Mouse (Mus musculus): ENCODE measurements around the gene Hectd4. TPM values are rescaled to one million over a fixed set of nuclear protein-coding genes. Genes with fewer than 3 reads are reported as not detected.

The Hectd4 gene
- polyA plus RNA-seq (2015; fragmentation: Nextera tagmentation; extraction: Ambion mirVana) = 4.8 and 5.6 TPM in 2 replicates

DNA sequence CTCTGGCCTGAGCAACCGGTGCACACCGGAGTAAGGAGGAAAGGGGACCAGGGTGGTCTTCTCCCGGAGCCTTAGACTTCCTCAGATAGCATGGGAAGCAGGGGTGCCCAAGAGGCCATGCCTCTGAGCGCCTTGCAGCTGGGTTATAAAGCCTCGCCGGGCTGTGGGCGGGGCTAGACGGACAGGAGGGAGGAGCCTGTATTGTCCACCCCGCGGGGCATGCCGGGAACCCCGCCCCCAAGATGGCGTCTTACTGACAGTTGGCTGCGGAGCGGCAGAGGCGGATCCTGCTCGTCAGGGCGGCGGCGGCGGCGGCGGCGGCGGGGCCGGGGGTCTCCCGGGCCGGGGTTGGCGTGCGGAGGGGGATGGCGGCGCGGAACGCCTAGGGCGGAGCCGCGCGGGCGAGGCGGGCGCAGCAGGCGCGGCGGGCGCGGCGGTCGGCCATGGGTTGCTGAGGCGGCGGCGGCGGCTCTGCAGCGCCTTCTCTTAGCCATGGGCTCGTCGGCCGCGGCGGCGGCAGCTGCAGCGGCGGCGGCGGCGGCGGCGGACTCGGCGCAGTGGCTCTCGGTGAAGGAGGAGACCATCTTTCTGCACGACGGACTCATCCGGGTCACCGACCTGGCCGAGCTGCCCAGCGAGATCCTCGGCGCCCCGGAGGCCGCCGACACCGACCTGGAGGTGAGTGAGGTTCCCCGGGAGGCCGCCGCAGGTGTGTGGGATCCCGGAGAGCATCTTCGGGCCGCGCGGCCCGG is at the start of gene Hectd4:
TSS of gene Hectd4 (plus strand) at position 240 of the 752 bp plus-strand sequence.
- Histone ChIP-seq H3K9me3 (no peaks in the 10 kb centered on the region), H3K36me3 (no peaks in the 10 kb centered on the region), H3K4me2 (peak within 1 kb of the TSS; percentile 71), H3K4me3 (replicated peaks) (peak within 1 kb of the TSS; percentile 98), H3K4me1 (peaks cover 6% of the 10 kb centered on the region; the same call in 1 of the 2 replicates), H3K9ac (peak within 1 kb of the TSS; percentile 88), H3K27me3 (replicated peaks) (no peaks in the 10 kb centered on the region), H3K27ac (peak within 1 kb of the TSS; percentile 86)
- WGBS = under 1% methylated on average over 52 of the region's 90 CpGs
- ATAC-seq (ENCODE audit: insufficient read depth, low FRiP score, low read depth) = peak; percentile 84

DNA sequence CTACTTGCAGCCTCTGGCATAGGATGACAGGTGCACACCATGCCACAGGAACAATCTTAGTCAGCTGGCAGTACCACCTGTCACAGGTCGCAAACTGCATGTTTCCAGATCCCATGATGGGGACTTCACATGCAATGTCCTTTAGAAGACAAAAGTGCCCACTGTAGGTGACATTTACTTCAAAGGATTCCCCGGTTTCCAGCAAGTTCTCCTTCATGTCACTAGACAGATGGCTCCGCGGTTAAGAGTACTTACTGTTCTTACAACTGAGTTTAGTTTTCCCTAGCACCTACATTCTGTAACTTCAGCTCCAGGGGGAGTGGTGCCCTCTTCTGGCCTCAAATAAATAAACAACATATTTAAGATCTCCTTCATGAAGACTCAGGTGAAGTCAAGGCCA is 47.2 kb upstream of the Hectd4 start:
- WGBS = 86% methylated on average over 4 of the region's 4 CpGs
- Histone ChIP-seq H3K27ac (no peak overlapping the region), H3K9me3 (no peaks in the 10 kb centered on the region), H3K4me3 (replicated peaks) (no peak overlapping the region), H3K4me1 (no peaks in the 10 kb centered on the region), H3K27me3 (replicated peaks) (no peaks in the 10 kb centered on the region), H3K4me2 (no peak overlapping the region), H3K36me3 (peaks cover 13% of the 10 kb centered on the region), H3K9ac (no peak overlapping the region)
- ATAC-seq (ENCODE audit: insufficient read depth, low FRiP score, low read depth) = no peak

DNA sequence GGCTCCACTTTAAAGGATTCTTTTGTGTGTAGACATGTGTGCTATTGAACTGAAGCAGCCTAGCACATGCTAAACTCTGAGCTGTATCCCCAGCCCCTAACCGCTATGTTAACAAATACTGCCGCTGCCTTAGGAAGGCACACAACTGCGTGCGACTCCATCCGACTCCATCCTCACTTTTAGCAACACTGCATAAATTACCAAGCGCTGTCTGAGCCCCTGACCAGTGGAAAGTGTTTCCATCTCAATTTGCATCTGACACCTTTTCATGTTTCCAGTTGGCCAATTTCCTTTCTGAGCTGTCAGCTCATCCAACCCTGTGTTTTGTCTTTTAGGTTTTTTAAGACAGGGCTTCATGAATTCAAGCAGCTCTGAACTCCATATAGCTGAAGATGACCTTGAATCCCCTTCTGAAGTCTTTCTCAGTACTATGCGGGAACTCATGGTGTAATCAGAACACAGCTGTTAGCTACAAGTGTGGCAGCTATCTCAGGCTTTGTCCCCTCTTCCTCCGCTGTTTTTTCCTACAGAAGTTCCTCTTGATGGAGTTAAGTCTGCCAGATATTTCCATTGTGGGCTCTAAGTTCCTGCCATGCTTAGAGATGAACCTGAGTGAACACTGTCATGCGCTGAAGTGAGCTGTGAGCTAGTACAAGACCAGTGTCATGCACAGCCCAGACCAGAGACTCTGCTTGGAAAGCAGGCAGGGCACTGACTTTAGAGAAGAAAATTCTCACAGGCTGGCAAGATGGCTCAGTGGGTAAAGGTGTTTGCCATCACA is 40.8 kb upstream of the Hectd4 start:
- Histone ChIP-seq H3K9ac (no peak overlapping the region), H3K4me2 (no peak overlapping the region), H3K36me3 (no peaks in the 10 kb centered on the region; the same call in 1 of the 2 replicates), H3K27me3 (replicated peaks) (no peaks in the 10 kb centered on the region), H3K4me1 (no peaks in the 10 kb centered on the region), H3K27ac (no peak overlapping the region), H3K4me3 (replicated peaks) (no peak overlapping the region), H3K9me3 (no peaks in the 10 kb centered on the region)
- 65% methylated on average over 9 of the region's 9 CpGs for WGBS
- no peak for ATAC-seq (ENCODE audit: insufficient read depth, low FRiP score, low read depth)

DNA sequence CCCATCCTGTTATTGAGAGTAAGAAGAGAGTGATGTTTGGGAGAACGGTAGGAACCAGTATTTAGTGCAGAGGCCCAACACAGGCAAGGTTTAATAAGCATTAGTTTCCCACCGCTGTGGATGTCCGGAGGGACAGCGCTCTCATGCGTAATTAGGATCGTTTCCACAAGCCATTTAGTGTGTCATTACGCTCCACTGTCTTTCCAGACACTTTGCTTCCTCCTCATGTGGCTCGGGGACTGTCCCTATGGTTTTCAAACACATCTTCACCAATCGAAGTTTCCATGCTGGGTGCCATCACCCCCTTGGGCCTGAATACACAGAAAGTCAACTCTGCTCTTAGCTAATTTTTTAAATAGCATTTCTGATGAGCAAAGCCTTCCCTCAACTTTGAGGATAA is 36.8 kb upstream of the Hectd4 start:
- no peaks in the 10 kb centered on the region for H3K36me3 ChIP-seq
- H3K4me2 ChIP-seq = no peak overlapping the region
- no peaks in the 10 kb centered on the region for H3K9me3 ChIP-seq
- no peak overlapping the region for H3K27ac ChIP-seq
- no peaks in the 10 kb centered on the region for H3K27me3 ChIP-seq (replicated peaks)
- ATAC-seq (ENCODE audit: insufficient read depth, low FRiP score, low read depth) = no peak
- H3K4me3 ChIP-seq (replicated peaks) = no peak overlapping the region
- peaks cover 15% of the 10 kb centered on the region for H3K4me1 ChIP-seq
- no peak overlapping the region for H3K9ac ChIP-seq
- WGBS = 85% methylated on average over 9 of the region's 9 CpGs

DNA sequence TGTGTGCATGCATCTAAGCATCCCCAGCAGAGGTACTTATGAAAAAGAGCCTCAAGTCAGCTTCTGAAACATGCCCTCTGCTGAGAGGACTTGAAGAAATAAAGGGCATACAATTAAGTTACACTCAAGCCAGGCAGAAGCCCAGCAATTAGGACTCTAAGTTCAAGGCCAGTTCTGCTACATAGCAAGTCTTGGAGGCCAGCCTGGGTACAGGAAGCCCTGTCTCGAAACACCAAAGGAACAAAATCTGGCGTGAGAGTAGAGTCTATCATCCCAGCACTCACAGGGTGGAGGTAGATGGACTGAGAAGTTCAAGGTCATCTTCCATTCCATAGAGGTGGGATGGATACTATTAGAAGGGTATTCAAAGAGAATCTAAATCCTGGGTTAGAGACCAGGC is 35.6 kb upstream of the Hectd4 start:
- 65% methylated on average over 2 of the region's 2 CpGs for WGBS
- ATAC-seq (ENCODE audit: insufficient read depth, low FRiP score, low read depth) = no peak
- no peak overlapping the region for H3K4me2 ChIP-seq
- H3K27me3 ChIP-seq (replicated peaks) = no peaks in the 10 kb centered on the region
- no peak overlapping the region for H3K9ac ChIP-seq
- peaks cover 19% of the 10 kb centered on the region for H3K4me1 ChIP-seq
- H3K9me3 ChIP-seq = no peaks in the 10 kb centered on the region
- H3K27ac ChIP-seq = no peak overlapping the region
- H3K4me3 ChIP-seq (replicated peaks) = no peak overlapping the region
- H3K36me3 ChIP-seq = no peaks in the 10 kb centered on the region

DNA sequence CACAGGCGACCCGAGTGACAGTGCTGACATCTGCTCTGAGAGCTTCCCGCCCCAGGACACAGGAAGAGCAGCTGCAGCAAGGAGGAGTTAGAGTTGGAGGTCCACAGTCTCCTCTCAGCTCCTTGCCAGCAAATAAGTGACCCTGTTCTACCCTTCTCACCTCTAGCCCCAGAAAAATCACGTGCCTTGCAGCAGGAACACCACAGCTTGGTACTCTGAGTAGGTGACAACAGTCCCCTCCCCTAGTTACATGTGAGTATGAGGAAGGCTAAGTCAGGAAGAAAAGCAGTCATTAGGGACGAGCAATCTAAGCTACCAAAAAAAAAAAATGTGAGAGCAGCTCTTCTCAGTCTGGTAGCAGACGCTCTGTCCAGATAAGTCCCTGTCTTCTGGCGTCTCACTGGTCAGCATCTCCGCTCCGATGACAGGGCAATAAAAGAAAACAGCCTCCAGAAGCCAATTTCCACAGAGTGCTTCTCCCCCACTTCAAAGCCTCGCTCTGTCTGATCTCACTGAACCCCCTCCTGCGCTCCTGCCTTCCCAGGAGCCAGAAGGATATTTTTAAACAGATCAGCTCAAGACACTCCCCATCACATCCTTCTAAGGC is 35.0 kb upstream of the Hectd4 start:
- no peak overlapping the region for H3K4me3 ChIP-seq (replicated peaks)
- no peak; the same call in 1 of the 2 replicates for ATAC-seq (ENCODE audit: insufficient read depth, low FRiP score, low read depth)
- H3K4me2 ChIP-seq = 0 out of 2 replicates have a peak overlapping the region, but pooled peaks have one; percentile 5
- no peaks in the 10 kb centered on the region for H3K9me3 ChIP-seq
- H3K27me3 ChIP-seq (replicated peaks) = no peaks in the 10 kb centered on the region
- H3K27ac ChIP-seq = peak overlapping the region; percentile 49; the same call in 1 of the 2 replicates
- H3K4me1 ChIP-seq = peaks cover 19% of the 10 kb centered on the region
- H3K9ac ChIP-seq = no peak overlapping the region
- no peaks in the 10 kb centered on the region for H3K36me3 ChIP-seq
- 25% methylated on average over 11 of the region's 11 CpGs for WGBS

DNA sequence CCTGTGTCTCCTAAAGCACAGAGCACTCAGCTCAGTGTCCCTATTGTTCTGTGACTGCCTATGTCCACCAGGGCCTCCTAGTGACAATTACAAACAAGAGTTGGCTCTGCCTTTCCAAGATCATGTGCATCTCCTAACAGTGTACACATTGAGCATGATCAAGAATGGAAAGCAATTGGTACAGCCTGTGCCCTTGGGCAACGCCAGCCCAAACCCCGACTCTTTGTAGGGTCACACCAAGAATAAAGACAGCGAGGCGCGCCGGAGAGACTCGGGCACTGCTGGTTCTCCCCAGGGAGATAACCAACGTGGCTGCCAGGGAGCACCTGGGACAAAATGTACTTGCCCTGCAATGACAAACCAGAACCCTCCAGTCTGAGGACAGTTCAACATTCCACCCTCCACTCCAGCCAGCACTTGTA is 32.4 kb upstream of the Hectd4 start:
- H3K4me2 ChIP-seq = no peak overlapping the region
- H3K9me3 ChIP-seq = no peaks in the 10 kb centered on the region
- WGBS = 88% methylated on average over 8 of the region's 8 CpGs
- H3K4me3 ChIP-seq (replicated peaks) = no peak overlapping the region
- H3K27me3 ChIP-seq (replicated peaks) = no peaks in the 10 kb centered on the region
- H3K9ac ChIP-seq = no peak overlapping the region
- peaks cover 23% of the 10 kb centered on the region for H3K4me1 ChIP-seq
- no peaks in the 10 kb centered on the region for H3K36me3 ChIP-seq
- no peak overlapping the region for H3K27ac ChIP-seq
- ATAC-seq (ENCODE audit: insufficient read depth, low FRiP score, low read depth) = no peak

DNA sequence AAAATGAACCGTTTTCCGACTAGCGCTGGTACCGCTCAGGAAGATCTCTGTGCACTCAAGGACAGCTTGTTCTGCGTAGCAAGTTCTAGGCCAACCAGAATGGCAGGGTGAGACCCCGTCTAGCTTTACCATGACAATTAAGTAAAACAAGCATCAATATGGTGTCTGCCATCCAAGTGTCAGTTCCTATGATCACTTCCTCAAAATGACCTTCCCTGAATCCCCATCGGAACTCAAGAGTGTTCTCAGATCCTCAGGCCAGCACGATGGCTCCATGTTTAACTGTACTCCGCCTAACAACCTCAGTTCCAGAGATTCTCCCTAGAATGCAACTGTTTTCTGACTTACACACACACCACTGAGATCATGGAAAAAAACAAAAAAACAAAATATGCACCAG is 31.8 kb upstream of the Hectd4 start:
- Histone ChIP-seq H3K36me3 (no peaks in the 10 kb centered on the region), H3K9ac (no peak overlapping the region), H3K9me3 (no peaks in the 10 kb centered on the region), H3K4me2 (no peak overlapping the region), H3K27me3 (replicated peaks) (no peaks in the 10 kb centered on the region), H3K27ac (no peak overlapping the region), H3K4me3 (replicated peaks) (no peak overlapping the region), H3K4me1 (peaks cover 23% of the 10 kb centered on the region)
- WGBS = 87% methylated on average over 9 of the region's 9 CpGs
- no peak for ATAC-seq (ENCODE audit: insufficient read depth, low FRiP score, low read depth)

DNA sequence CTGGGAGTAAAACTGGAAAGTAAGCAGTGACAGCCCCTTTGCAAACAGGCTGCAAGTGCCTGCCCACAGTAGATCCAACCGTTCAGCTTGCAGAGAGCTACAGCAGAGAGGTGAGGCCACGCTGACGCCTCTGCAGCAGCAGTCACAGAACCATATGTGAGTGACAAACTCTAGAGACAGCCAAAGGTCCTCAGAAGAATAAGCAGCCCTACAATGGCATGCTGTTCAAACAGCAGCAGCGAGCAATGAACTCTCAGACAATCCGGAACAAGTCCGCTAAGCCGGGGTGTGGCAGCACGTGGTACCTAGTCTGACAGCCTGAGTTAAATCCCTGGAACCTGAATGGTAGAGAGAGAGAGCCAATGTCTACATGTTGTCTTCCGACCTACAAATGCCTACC is 30.8 kb upstream of the Hectd4 start:
- H3K27me3 ChIP-seq (replicated peaks) = no peaks in the 10 kb centered on the region
- H3K27ac ChIP-seq = peak overlapping the region; percentile 9; the same call in 1 of the 2 replicates
- H3K4me2 ChIP-seq = 0 out of 2 replicates have a peak overlapping the region, but pooled peaks have one; percentile 4
- no peak overlapping the region for H3K4me3 ChIP-seq (replicated peaks)
- H3K9ac ChIP-seq = no peak overlapping the region
- WGBS = 68% methylated on average over 9 of the region's 9 CpGs
- no peaks in the 10 kb centered on the region for H3K36me3 ChIP-seq
- peaks cover 23% of the 10 kb centered on the region for H3K4me1 ChIP-seq
- 0 out of 2 replicates have a peak, but pooled peaks have one; percentile 11 for ATAC-seq (ENCODE audit: insufficient read depth, low FRiP score, low read depth)
- H3K9me3 ChIP-seq = no peaks in the 10 kb centered on the region

DNA sequence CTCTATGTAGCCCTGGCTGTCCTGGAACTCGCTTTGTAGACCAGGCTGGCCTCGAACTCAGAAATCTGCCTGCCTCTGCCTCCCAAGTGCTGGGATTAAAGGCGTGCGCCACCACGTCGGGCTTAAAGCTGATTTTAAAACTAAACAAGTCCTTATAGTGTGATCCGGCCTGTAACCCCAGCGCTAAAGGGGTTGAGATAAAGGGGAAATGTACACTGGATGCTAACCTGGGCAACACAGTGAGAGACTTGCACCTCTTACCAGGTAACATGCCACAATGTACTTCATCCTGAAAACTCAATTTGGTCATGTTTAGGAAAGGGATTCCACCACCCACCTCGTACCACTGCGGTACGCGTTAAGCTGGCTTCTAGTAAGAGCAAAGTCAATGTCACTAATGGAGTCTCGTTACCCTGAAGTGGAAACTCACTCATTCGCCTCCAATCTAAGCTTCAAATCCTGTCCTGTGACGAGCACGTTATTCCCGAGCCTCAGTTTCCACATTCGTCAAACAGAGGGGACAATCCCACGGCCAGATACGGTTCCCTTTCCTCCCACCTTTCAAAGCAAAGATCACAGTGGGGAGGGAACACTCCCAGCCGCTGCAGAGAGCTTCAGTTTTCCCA is 29.7 kb upstream of the Hectd4 start:
- H3K4me1 ChIP-seq = peaks cover 17% of the 10 kb centered on the region
- peak overlapping the region; percentile 74 for H3K4me2 ChIP-seq
- H3K9me3 ChIP-seq = no peaks in the 10 kb centered on the region
- no peak for ATAC-seq (ENCODE audit: insufficient read depth, low FRiP score, low read depth)
- H3K27ac ChIP-seq = peak overlapping the region; percentile 81
- H3K27me3 ChIP-seq (replicated peaks) = no peaks in the 10 kb centered on the region
- H3K9ac ChIP-seq = peak overlapping the region; percentile 68
- WGBS = 25% methylated on average over 21 of the region's 21 CpGs
- no peaks in the 10 kb centered on the region for H3K36me3 ChIP-seq
- peak overlapping the region; percentile 95 for H3K4me3 ChIP-seq (replicated peaks)

DNA sequence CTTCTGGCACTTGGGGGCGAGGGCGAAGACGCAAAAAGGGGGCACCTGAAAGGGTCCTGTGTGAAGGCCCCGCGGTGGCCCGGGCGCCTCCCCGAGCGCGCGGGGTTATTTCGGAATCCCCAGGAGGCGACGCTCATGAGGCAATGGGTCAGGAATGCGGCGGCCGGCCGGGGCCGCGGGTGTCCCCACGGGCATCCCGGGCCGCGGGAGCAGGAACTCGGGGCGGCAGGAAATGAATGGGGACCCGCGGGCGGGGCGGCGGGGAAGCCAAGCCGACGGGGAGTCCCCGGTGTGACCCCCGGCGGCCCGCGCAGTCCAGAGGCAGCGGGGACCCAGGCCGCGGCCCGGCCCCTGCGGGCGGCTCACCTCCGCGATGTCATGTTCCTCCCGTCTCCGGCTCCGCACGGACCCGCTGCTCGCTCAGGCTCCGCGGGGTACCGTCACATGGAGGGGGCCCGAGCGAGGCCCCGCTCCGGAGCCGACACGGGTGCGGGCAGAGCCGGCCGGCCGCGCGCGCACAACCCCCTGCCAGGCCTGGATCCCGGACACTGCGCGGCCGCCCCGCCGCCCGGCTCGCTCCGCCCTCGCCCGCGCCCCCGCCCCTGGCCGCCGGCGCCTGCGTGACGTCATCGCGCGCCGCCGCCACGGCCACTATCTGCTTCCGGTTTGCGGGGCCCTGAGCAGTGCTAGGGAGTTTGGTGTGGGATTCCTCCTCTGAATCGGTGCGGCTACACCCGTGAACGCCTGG is 29.0 kb upstream of the Hectd4 start, which contains the start of gene Ptpn11:
TSS of gene Ptpn11 (minus strand) at position 562 of the 748 bp plus-strand sequence.
- no peaks in the 10 kb centered on the region for H3K27me3 ChIP-seq (replicated peaks)
- H3K27ac ChIP-seq = peak within 1 kb of the TSS; percentile 81
- WGBS = under 1% methylated on average over 65 of the region's 98 CpGs
- H3K4me3 ChIP-seq (replicated peaks) = peak within 1 kb of the TSS; percentile 95
- ATAC-seq (ENCODE audit: insufficient read depth, low FRiP score, low read depth) = peak; percentile 94
- peaks cover 10% of the 10 kb centered on the region for H3K4me1 ChIP-seq
- H3K36me3 ChIP-seq = no peaks in the 10 kb centered on the region
- peak within 1 kb of the TSS; percentile 68 for H3K9ac ChIP-seq
- H3K4me2 ChIP-seq = peak within 1 kb of the TSS; percentile 74
- no peaks in the 10 kb centered on the region for H3K9me3 ChIP-seq
